Mouse (Mus musculus) forebrain, embryonic 13.5 days (tissue): ENCODE data around the gene Pabpn1. TPM values are rescaled to one million over a fixed set of nuclear protein-coding genes. Genes with fewer than 3 reads are reported as not detected.
"Not testable (repeated sequence)": the region's sequence is repeated elsewhere in the genome, so short reads cannot be mapped to it uniquely, and the experiment has no call there.

Experiments
- ATAC-seq: fragments of 200-750 bp; cut with Nextera tagmentation; 2 replicates; pipeline ENCODE4 v1.8.0; 2017
- H3K27ac ChIP-seq: fragments of 300-500 bp; sonication (generic); 2 replicates; pipeline ENCODE4 v1.5.1; 2015; ENCODE audit warnings: inconsistent platforms, mild to moderate bottlenecking, moderate library complexity
- H3K27me3 ChIP-seq: fragments of 300-500 bp; sonication (generic); 2 replicates; pipeline ENCODE4 v1.6.1; 2015; ENCODE audit warnings: mild to moderate bottlenecking, inconsistent platforms
- H3K36me3 ChIP-seq: fragments of 300-500 bp; sonication (generic); 2 replicates; pipeline ENCODE4 v1.6.1; 2015; ENCODE audit warnings: mild to moderate bottlenecking, inconsistent platforms; ENCODE audit not compliant: poor library complexity, severe bottlenecking
- H3K4me1 ChIP-seq: fragments of 300-500 bp; sonication (generic); 2 replicates; pipeline ENCODE4 v1.6.1; 2015; ENCODE audit warnings: inconsistent platforms
- H3K4me2 ChIP-seq: fragments of 300-500 bp; sonication (generic); 2 replicates; pipeline ENCODE4 v1.6.1; 2015; ENCODE audit warnings: inconsistent platforms, mild to moderate bottlenecking, moderate library complexity
- H3K4me3 ChIP-seq: fragments of 300-500 bp; sonication (generic); 2 replicates; pipeline ENCODE4 v1.5.1; 2015; ENCODE audit warnings: mild to moderate bottlenecking, inconsistent platforms
- H3K9ac ChIP-seq: fragments of 300-500 bp; sonication (generic); 2 replicates; pipeline ENCODE4 v1.6.1; 2015; ENCODE audit warnings: mild to moderate bottlenecking, inconsistent platforms
- H3K9me3 ChIP-seq: fragments of 300-500 bp; sonication (generic); replicated peaks from 2 replicates; pipeline ENCODE4 v1.6.1; 2016; ENCODE audit warnings: inconsistent platforms
- WGBS: fragments of 180-500 bp; shearing (Covaris S2); methylation state at CpG from one replicate; pipeline ENCODE4 v1.1.7; 2015; 5-methylcytosine and 5-hydroxymethylcytosine counted together
- polyA plus RNA-seq: library from polyadenylated mRNA; unstranded; fragments of >200 nt; fragmentation: Nextera tagmentation; extraction: Ambion mirVana; gene quantifications from 2 replicates; pipeline ENCODE4 v1.2.1, GENCODE M21; 2015

The Pabpn1 gene
- polyA plus RNA-seq, 1 experiment from 2014 or later: 171 TPM

- Histone ChIP-seq H3K9ac (no peak overlapping the region), H3K4me3 (no peak overlapping the region), H3K4me1 (peaks cover 14% of the 10 kb centered on the region), H3K9me3 (no peaks in the 10 kb centered on the region), H3K36me3 (no peaks in the 10 kb centered on the region), H3K27ac (no peak overlapping the region), H3K27me3 (no peaks in the 10 kb centered on the region), H3K4me2 (no peak overlapping the region)
- 91% methylated on average over 3 of the region's 3 CpGs for WGBS
- no peak for ATAC-seq
Observed at GRCm38 (mm10) chr14:54940176-54940530, 47.9 kb downstream of the Pabpn1 start.

- H3K27me3 ChIP-seq: no peaks in the 10 kb centered on the region
- ATAC-seq: no peak
- 66% methylated on average over 13 of the region's 13 CpGs for WGBS
Observed at GRCm38 (mm10) chr14:54941024-54941978, 49.0 kb downstream of the Pabpn1 start.

GRCm38 (mm10) chr14:54942479-54942878 lies 50.2 kb downstream of the Pabpn1 start:
- no peaks in the 10 kb centered on the region for H3K36me3 ChIP-seq
- WGBS: 93% methylated on average over 8 of the region's 8 CpGs
- H3K27ac ChIP-seq: no peak overlapping the region
- no peak overlapping the region for H3K4me3 ChIP-seq
- no peak overlapping the region for H3K9ac ChIP-seq
- ATAC-seq: no peak
- no peaks in the 10 kb centered on the region for H3K27me3 ChIP-seq
- no peak overlapping the region for H3K4me2 ChIP-seq
- no peaks in the 10 kb centered on the region for H3K9me3 ChIP-seq
- no peaks in the 10 kb centered on the region for H3K4me1 ChIP-seq

More at GRCm38 (mm10) chr14:54941024-54941978, 49.0 kb downstream of the Pabpn1 start:
- Histone ChIP-seq H3K4me3 (no peak overlapping the region), H3K4me2 (no peak overlapping the region), H3K9ac (no peak overlapping the region), H3K4me1 (peaks cover 4% of the 10 kb centered on the region; the same call in 1 of the 2 replicates), H3K36me3 (no peaks in the 10 kb centered on the region), H3K27ac (no peak overlapping the region), H3K9me3 (no peaks in the 10 kb centered on the region)

GRCm38 (mm10) chr14:54943971-54944370 lies 51.7 kb downstream of the Pabpn1 start:
- Histone ChIP-seq H3K27me3 (no peaks in the 10 kb centered on the region), H3K4me3 (no peak overlapping the region), H3K27ac (no peak overlapping the region), H3K4me2 (no peak overlapping the region), H3K36me3 (no peaks in the 10 kb centered on the region), H3K9me3 (no peaks in the 10 kb centered on the region), H3K9ac (no peak overlapping the region), H3K4me1 (no peaks in the 10 kb centered on the region)
- no peak for ATAC-seq
- 95% methylated on average over 7 of the region's 7 CpGs for WGBS

- Histone ChIP-seq H3K9me3 (no peaks in the 10 kb centered on the region), H3K9ac (no peak overlapping the region), H3K27ac (no peak overlapping the region), H3K4me1 (no peaks in the 10 kb centered on the region), H3K4me3 (no peak overlapping the region), H3K27me3 (no peaks in the 10 kb centered on the region), H3K36me3 (no peaks in the 10 kb centered on the region), H3K4me2 (no peak overlapping the region)
- 66% methylated on average over 2 of the region's 2 CpGs for WGBS
- no peak for ATAC-seq
Observed at GRCm38 (mm10) chr14:54944939-54945338, 52.6 kb downstream of the Pabpn1 start.

GRCm38 (mm10) chr14:54945975-54946704 lies 53.8 kb downstream of the Pabpn1 start:
- Histone ChIP-seq H3K4me2 (no peak overlapping the region), H3K4me1 (no peaks in the 10 kb centered on the region), H3K27ac (no peak overlapping the region), H3K9ac (no peak overlapping the region), H3K9me3 (no peaks in the 10 kb centered on the region), H3K4me3 (no peak overlapping the region), H3K36me3 (no peaks in the 10 kb centered on the region), H3K27me3 (no peaks in the 10 kb centered on the region)
- ATAC-seq: no peak
- WGBS: 86% methylated on average over 19 of the region's 19 CpGs

GRCm38 (mm10) chr14:54947008-54947407 lies 54.7 kb downstream of the Pabpn1 start:
- H3K36me3 ChIP-seq, H3K27me3 ChIP-seq, H3K4me3 ChIP-seq, H3K9ac ChIP-seq, H3K9me3 ChIP-seq, H3K27ac ChIP-seq, ATAC-seq, H3K4me1 ChIP-seq, H3K4me2 ChIP-seq: not testable (repeated sequence)
- 88% methylated on average over 11 of the region's 11 CpGs for WGBS

Other genes starting within 250 kb of the Pabpn1 start
- 84.6 and 87.5 TPM in 2 replicates for gene 1700123O20Rik, start 206.3 kb upstream of the Pabpn1 start, polyA plus RNA-seq
- 191 and 216 TPM in 2 replicates for gene Acin1, start 205.6 kb upstream of the Pabpn1 start, polyA plus RNA-seq
- 0.15 TPM in 1 of 2 replicates, not detected in the other for gene Gm29776, start 193.7 kb upstream of the Pabpn1 start, polyA plus RNA-seq
- gene Cebpe, start 180.3 kb upstream of the Pabpn1 start, polyA plus RNA-seq: not detected in 2 replicates
- 3.2 and 3.5 TPM in 2 replicates for gene Slc7a8, start 110.6 kb upstream of the Pabpn1 start, polyA plus RNA-seq
- not detected in 2 replicates for gene Rnf212b, start 78.4 kb upstream of the Pabpn1 start, polyA plus RNA-seq
- 11.9 and 12.8 TPM in 2 replicates for gene Homez, start 21.5 kb upstream of the Pabpn1 start, polyA plus RNA-seq
- gene Ppp1r3e, start 14.9 kb upstream of the Pabpn1 start, polyA plus RNA-seq: 1.4 and 2.0 TPM in 2 replicates
- gene Bcl2l2, start 9.1 kb upstream of the Pabpn1 start, polyA plus RNA-seq: 3.4 and 4.1 TPM in 2 replicates
- 0.30 TPM in 1 of 2 replicates, not detected in the other for gene Gm20521, start 9.1 kb upstream of the Pabpn1 start, polyA plus RNA-seq
- gene Slc22a17, start 20.6 kb downstream of the Pabpn1 start, polyA plus RNA-seq: 90.8 and 102 TPM in 2 replicates
- gene Efs, start 33.6 kb downstream of the Pabpn1 start, polyA plus RNA-seq: 28.2 and 30.5 TPM in 2 replicates
- gene Il25, start 40.2 kb downstream of the Pabpn1 start, polyA plus RNA-seq: 0.23 and 0.52 TPM in 2 replicates
- gene Cmtm5, start 43.8 kb downstream of the Pabpn1 start, polyA plus RNA-seq: 0.69 and 0.85 TPM in 2 replicates
- 0.32 and 0.91 TPM in 2 replicates for gene Myh6, start 74.4 kb downstream of the Pabpn1 start, polyA plus RNA-seq
- not detected in 2 replicates for gene Gm17428, start 84.4 kb downstream of the Pabpn1 start, polyA plus RNA-seq
- 2.5 and 7.0 TPM in 2 replicates for gene Myh7, start 102.1 kb downstream of the Pabpn1 start, polyA plus RNA-seq
- gene Ngdn, start 123.0 kb downstream of the Pabpn1 start, polyA plus RNA-seq: 81.2 and 86.4 TPM in 2 replicates
- gene Zfhx2, start 199.8 kb downstream of the Pabpn1 start, polyA plus RNA-seq: 26.7 and 28.0 TPM in 2 replicates
- gene Thtpa, start 202.3 kb downstream of the Pabpn1 start, polyA plus RNA-seq: 39.0 and 42.0 TPM in 2 replicates
- gene Ap1g2, start 214.1 kb downstream of the Pabpn1 start, polyA plus RNA-seq: 9.7 and 9.8 TPM in 2 replicates
- gene Jph4, start 224.4 kb downstream of the Pabpn1 start, polyA plus RNA-seq: 17.5 and 17.7 TPM in 2 replicates